Mouse (Mus musculus) kidney, embryonic 15.5 days (tissue): ENCODE data around the gene Folr2. TPM values are rescaled to one million over a fixed set of nuclear protein-coding genes. Genes with fewer than 3 reads are reported as not detected.
A peak's percentile ranks its signal among the peaks of the same experiment; 100 is the strongest.

Source experiments
- ATAC-seq: fragments of 200-750 bp; cut with Nextera tagmentation; replicated peaks from 2 replicates; pipeline ENCODE4 v1.8.0; 2017; ENCODE audit warnings: moderate TSS enrichment; ENCODE audit not compliant: low FRiP score
- H3K27ac ChIP-seq: fragments of 300-500 bp; sonication (generic); 2 replicates; pipeline ENCODE4 v1.5.1; 2015; ENCODE audit warnings: mild to moderate bottlenecking, inconsistent platforms
- H3K27me3 ChIP-seq: fragments of 300-500 bp; sonication (generic); 2 replicates; pipeline ENCODE4 v1.6.1; 2015; ENCODE audit warnings: inconsistent platforms
- H3K36me3 ChIP-seq: fragments of 300-500 bp; sonication (generic); 2 replicates; pipeline ENCODE4 v1.6.1; 2015; ENCODE audit warnings: inconsistent platforms
- H3K4me1 ChIP-seq: fragments of 300-500 bp; sonication (generic); 2 replicates; pipeline ENCODE4 v1.6.1; 2015; ENCODE audit warnings: inconsistent platforms
- H3K4me2 ChIP-seq: fragments of 300-500 bp; sonication (generic); 2 replicates; pipeline ENCODE4 v1.6.1; 2015; ENCODE audit warnings: moderate library complexity, mild to moderate bottlenecking, inconsistent platforms
- H3K4me3 ChIP-seq: fragments of 300-500 bp; sonication (generic); replicated peaks from 2 replicates; pipeline ENCODE4 v1.5.1; 2015; ENCODE audit warnings: mild to moderate bottlenecking, inconsistent platforms
- H3K9ac ChIP-seq: fragments of 300-500 bp; sonication (generic); 2 replicates; pipeline ENCODE4 v1.6.1; 2015; ENCODE audit warnings: mild to moderate bottlenecking, inconsistent platforms
- H3K9me3 ChIP-seq: fragments of 300-500 bp; sonication (generic); replicated peaks from 2 replicates; pipeline ENCODE4 v1.6.1; 2016; ENCODE audit warnings: inconsistent platforms
- WGBS: fragments of 180-500 bp; shearing (Covaris S2); methylation state at CpG from one replicate; pipeline ENCODE4 v1.1.7; 2015; ENCODE audit warnings: mixed read lengths; 5-methylcytosine and 5-hydroxymethylcytosine counted together
- polyA plus RNA-seq: library from polyadenylated mRNA; unstranded; fragments of >200 nt; fragmentation: Nextera tagmentation; extraction: Ambion mirVana; gene quantifications from 2 replicates; pipeline ENCODE4 v1.2.1, GENCODE M21; 2015

Folr2 gene
- polyA plus RNA-seq, 1 experiment from 2014 or later: 1.8 TPM

GRCm38 (mm10) chr7:101835457-101836109 is 21.4 kb downstream of the Folr2 start:
- 34% methylated on average over 5 of the region's 5 CpGs for WGBS
- peak overlapping the region; percentile 92 for H3K9ac ChIP-seq
- ATAC-seq: no peak

DNA sequence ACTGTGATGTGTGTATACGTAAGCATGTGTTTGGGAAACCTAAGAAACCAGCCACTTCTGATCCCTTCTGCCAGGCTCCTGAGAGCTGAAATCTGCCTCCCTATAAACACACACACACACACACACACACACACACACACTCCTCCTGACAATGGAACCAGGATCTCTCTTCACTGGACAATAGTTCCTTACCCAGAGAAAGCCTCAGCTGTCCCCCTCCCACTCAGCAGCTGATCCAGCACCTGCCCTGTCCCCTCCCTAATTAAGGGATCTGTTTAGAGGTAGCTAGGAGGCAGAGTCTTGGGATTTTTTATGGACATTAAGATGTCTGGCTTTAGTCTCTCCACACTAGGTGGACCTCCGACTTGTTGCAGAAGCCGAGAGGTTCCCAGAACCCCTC is 22.1 kb downstream of the Folr2 start:
- no peak for ATAC-seq
- Histone ChIP-seq H3K4me2 (peak overlapping the region; percentile 85), H3K9ac (0 out of 2 replicates have a peak overlapping the region, but pooled peaks have one; percentile 92), H3K9me3 (no peaks in the 10 kb centered on the region), H3K4me3 (peak overlapping the region; percentile 80), H3K27ac (peak overlapping the region; percentile 98; the same call in 1 of the 2 replicates), H3K36me3 (peaks cover 46% of the 10 kb centered on the region), H3K27me3 (no peaks in the 10 kb centered on the region), H3K4me1 (peaks cover 40% of the 10 kb centered on the region)
- WGBS: 52% methylated on average over 3 of the region's 3 CpGs

More at GRCm38 (mm10) chr7:101835457-101836109, 21.4 kb downstream of the Folr2 start:
- Histone ChIP-seq H3K9me3 (no peaks in the 10 kb centered on the region), H3K27ac (peak overlapping the region; percentile 98), H3K4me3 (peak overlapping the region; percentile 80), H3K4me1 (peaks cover 40% of the 10 kb centered on the region), H3K4me2 (peak overlapping the region; percentile 85), H3K27me3 (no peaks in the 10 kb centered on the region), H3K36me3 (peaks cover 39% of the 10 kb centered on the region)

DNA sequence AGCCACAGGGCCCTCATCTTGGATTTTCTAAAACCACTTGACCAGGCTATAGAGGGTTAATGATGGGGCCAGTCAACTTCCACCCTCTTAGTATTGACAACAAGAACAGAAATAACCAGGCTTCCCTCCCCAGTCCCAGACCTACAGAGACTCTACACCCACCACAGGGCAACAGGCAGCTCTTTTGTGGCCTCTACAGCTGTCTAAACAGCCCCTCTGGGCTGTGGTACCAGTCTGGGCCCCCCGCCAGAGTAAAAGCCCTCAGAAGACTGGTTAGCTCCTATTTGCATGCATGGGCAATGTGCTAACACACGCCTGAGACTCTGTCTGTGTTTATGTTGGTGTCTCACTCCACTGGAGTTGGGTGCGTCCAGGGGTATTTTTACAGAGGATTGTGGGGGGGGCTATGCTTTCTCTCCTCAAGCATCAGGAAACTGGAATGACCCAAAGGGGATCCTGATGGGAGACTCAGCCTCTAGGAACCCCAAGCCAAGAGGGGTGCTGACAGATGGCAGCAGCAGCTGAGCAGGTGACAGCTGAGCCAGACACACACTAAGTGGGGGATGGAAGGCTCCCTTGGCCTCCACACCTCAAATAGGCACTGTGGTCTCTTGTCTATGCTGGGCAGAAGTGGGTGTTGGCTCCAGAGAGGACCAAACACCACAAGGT is 22.9 kb downstream of the Folr2 start:
- H3K27me3 ChIP-seq: no peaks in the 10 kb centered on the region
- no peak overlapping the region for H3K9ac ChIP-seq
- no peaks in the 10 kb centered on the region for H3K9me3 ChIP-seq
- WGBS: 46% methylated on average over 3 of the region's 3 CpGs
- H3K4me3 ChIP-seq: no peak overlapping the region
- H3K4me1 ChIP-seq: peaks cover 38% of the 10 kb centered on the region
- peaks cover 54% of the 10 kb centered on the region for H3K36me3 ChIP-seq
- H3K4me2 ChIP-seq: peak overlapping the region; percentile 5; the same call in 1 of the 2 replicates
- ATAC-seq: no peak
- 0 out of 2 replicates have a peak overlapping the region, but pooled peaks have one; percentile 4 for H3K27ac ChIP-seq

DNA sequence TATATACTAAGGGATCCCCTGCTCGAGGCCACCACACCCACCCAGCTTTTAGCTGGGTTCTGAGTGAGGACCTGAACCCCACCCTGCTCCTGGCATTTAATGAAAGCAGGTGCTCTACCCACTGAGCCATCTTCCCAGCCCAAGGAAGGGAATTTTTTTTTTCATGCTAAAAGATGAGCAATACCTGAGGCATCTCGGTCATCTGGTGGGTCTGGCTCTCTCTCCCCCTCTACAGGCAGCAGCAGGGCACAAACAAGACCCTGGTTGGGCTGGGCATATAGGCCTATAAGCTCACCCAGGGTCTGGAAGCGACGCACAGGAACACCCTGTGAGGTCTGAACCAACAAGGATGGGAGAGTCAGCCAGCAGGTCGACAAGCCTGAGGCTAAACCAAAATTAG is 23.6 kb downstream of the Folr2 start:
- peaks cover 61% of the 10 kb centered on the region for H3K36me3 ChIP-seq
- 74% methylated on average over 5 of the region's 5 CpGs for WGBS
- no peak for ATAC-seq
- no peak overlapping the region for H3K4me3 ChIP-seq
- no peaks in the 10 kb centered on the region for H3K27me3 ChIP-seq
- no peaks in the 10 kb centered on the region for H3K9me3 ChIP-seq
- no peak overlapping the region for H3K4me2 ChIP-seq
- H3K27ac ChIP-seq: no peak overlapping the region
- no peak overlapping the region for H3K9ac ChIP-seq
- H3K4me1 ChIP-seq: peaks cover 31% of the 10 kb centered on the region

DNA sequence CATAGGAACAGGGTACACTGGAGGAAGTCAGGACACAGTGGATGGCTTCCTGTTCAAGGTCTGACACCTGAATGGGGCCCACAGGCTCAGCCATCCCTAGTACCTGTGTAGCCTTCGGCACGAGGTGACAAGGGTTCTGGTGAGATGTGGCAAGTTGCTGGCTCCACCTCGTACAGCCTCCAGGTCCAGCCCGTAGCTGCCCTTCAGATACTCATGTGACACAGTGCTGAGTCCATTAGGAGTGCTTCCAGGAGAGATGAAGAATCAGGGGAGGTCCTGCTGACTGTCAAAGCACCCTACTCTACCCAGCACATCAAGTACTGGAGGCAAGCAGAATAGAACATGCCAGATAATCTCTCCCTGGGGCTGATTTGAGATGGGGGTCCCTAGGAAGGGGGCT is 24.6 kb downstream of the Folr2 start:
- WGBS: 94% methylated on average over 4 of the region's 4 CpGs
- no peaks in the 10 kb centered on the region for H3K27me3 ChIP-seq
- H3K4me2 ChIP-seq: no peak overlapping the region
- no peaks in the 10 kb centered on the region for H3K9me3 ChIP-seq
- H3K27ac ChIP-seq: no peak overlapping the region
- H3K4me1 ChIP-seq: peaks cover 29% of the 10 kb centered on the region
- no peak for ATAC-seq
- peaks cover 71% of the 10 kb centered on the region for H3K36me3 ChIP-seq
- no peak overlapping the region for H3K9ac ChIP-seq
- H3K4me3 ChIP-seq: no peak overlapping the region

GRCm38 (mm10) chr7:101831437-101831836 is 25.6 kb downstream of the Folr2 start:
- WGBS: 93% methylated on average over 8 of the region's 8 CpGs
- Histone ChIP-seq H3K4me2 (no peak overlapping the region), H3K9ac (no peak overlapping the region), H3K36me3 (peaks cover 81% of the 10 kb centered on the region), H3K27me3 (no peaks in the 10 kb centered on the region), H3K27ac (no peak overlapping the region), H3K4me3 (no peak overlapping the region), H3K9me3 (no peaks in the 10 kb centered on the region), H3K4me1 (peaks cover 29% of the 10 kb centered on the region)
- no peak for ATAC-seq

GRCm38 (mm10) chr7:101830373-101830772 is 26.6 kb downstream of the Folr2 start:
- Histone ChIP-seq H3K9ac (no peak overlapping the region), H3K4me2 (no peak overlapping the region), H3K36me3 (peaks cover 91% of the 10 kb centered on the region), H3K27me3 (no peaks in the 10 kb centered on the region), H3K4me3 (no peak overlapping the region), H3K27ac (no peak overlapping the region), H3K9me3 (no peaks in the 10 kb centered on the region), H3K4me1 (peaks cover 21% of the 10 kb centered on the region)
- 97% methylated on average over 3 of the region's 3 CpGs for WGBS
- ATAC-seq: no peak

DNA sequence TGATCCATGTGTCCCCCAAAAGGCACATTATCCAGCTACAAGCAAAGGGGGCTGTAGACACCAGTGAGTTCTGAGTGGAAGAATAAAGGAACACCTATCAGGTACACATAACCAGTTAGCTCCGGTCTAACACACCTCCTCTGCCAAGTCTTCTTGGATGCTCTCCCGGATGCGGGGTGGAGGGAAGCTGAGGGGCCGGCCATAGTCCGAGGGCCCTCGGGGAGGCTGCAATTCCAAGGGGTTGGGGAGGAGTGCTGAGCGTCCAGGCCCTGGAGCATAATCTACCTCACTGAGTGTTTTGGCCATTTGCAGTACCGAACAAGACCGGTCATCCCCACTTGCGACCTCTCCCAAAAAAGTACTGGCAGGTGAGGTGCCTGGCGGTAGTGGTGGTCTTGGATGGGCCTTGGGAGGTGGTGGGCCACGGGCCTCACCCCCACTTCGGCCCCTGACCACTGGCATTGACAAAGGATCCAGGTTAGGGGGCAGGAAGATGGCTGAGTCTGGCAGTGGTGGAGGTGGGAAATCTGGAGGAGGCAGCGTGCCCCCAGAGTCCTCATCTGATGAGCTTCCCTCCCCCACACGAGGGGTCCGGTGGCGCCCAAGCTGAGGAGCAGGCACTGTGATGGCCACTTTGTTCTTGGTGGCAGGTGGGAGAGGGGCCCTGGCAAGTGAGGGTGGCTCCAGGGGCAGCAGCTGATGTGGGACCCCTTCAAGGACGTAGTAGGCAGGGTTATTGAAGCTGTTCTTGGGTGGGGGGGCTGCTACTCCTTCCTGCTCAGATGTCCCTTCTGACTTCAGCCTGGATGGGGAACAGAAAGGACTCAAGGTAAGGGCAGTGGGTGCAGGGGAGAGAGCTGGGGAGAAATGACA is 33.0 kb downstream of the Folr2 start:
- Histone ChIP-seq H3K36me3 (peaks cover 61% of the 10 kb centered on the region), H3K27ac (no peak overlapping the region), H3K9ac (no peak overlapping the region), H3K27me3 (peaks cover 47% of the 10 kb centered on the region), H3K4me2 (no peak overlapping the region), H3K4me3 (no peak overlapping the region), H3K4me1 (peaks cover 41% of the 10 kb centered on the region), H3K9me3 (no peaks in the 10 kb centered on the region)
- WGBS: 75% methylated on average over 18 of the region's 18 CpGs
- ATAC-seq: no peak

DNA sequence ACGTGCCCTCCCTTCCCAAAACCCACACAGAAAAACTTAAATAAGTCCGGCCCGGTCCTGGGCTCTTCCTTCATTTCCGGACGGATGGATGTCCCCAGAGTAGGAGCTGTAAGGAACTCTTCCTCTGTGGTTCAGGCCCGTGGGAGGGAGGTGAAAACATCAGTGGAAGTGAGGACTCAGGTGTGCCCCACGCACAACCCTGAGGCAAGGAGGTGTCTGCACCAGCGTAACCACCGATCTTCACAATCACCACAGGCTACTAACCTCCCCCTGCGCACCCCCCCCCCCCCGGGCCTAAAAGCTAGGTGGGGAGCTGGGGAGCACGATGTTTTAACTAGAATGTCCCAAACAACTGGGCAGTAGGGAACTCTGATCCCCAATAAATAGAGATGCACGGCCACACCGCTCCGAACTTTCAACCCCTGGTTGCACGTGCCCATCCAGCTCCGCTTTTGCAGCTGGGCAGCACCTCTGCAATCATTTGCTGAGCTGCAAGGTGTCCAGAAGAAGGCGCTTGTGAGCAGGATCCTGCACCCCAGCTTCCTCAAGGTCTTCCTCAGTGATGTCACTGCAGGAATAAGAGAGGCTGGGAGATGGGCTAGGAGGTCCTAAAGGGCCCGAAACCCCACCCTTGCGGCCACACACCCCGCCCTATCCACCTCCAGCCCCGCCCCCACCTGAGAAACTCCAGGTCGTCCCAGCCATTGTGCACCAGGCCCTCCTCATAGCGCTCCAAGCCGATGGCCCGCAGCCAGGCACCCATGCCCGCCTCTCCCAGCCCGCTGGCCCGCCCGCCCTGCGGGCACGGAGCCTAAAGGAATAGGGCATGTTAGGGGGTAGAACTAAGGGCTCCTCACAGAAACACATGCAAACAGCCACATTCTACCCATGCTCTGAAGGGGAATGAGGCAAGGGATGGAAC is 33.9 kb downstream of the Folr2 start:
- peaks cover 52% of the 10 kb centered on the region for H3K36me3 ChIP-seq
- ATAC-seq: peak; percentile 9; the same call in 1 of the 2 replicates
- H3K4me2 ChIP-seq: peak overlapping the region; percentile 93; the same call in 1 of the 2 replicates
- peaks cover 56% of the 10 kb centered on the region for H3K27me3 ChIP-seq
- no peaks in the 10 kb centered on the region for H3K9me3 ChIP-seq
- peak overlapping the region; percentile 84 for H3K27ac ChIP-seq
- no peak overlapping the region; the same call in 1 of the 2 replicates for H3K4me3 ChIP-seq
- 33% methylated on average over 32 of the region's 32 CpGs for WGBS
- peaks cover 46% of the 10 kb centered on the region for H3K4me1 ChIP-seq
- H3K9ac ChIP-seq: no peak overlapping the region

GRCm38 (mm10) chr7:101821571-101822501 is 35.2 kb downstream of the Folr2 start:
- ATAC-seq: peak; percentile 89
- Histone ChIP-seq H3K27me3 (peaks cover 68% of the 10 kb centered on the region), H3K4me1 (peaks cover 51% of the 10 kb centered on the region), H3K36me3 (peaks cover 40% of the 10 kb centered on the region), H3K27ac (peak overlapping the region; percentile 84), H3K4me2 (peak overlapping the region; percentile 93), H3K9me3 (no peaks in the 10 kb centered on the region), H3K4me3 (peak overlapping the region; percentile 48), H3K9ac (peak overlapping the region; percentile 55)
- under 1% methylated on average over 70 of the region's 71 CpGs for WGBS
